Comparison of ENCODE assay signal across 10 mouse cellular contexts in genomic region chr10:117953026-117953711, GRCm38 (mm10).
DNase-seq lines count a peak whose midpoint lies in the region; ATAC-seq and TF ChIP-seq lines count a peak whose summit lies in the region.
"Had no signal": no experiment of that assay in that cellular context is flagged by ENCODE, and none has a peak within 500 bp of the region (broad histone marks: within the 10 kb centered on the region; RNA-seq: fewer than 3 reads in every experiment).

No protein-coding gene starts in this region.

- no peak overlapping the region for H3K9ac ChIP-seq in liver, embryonic 16.5 days (ENCODE audit: low read depth, low read length)
- H3K9ac ChIP-seq in hindbrain, embryonic 16.5 days (ENCODE audit: low read depth, low read length), result no peak overlapping the region
- H3K9ac ChIP-seq in hindbrain, embryonic 13.5 days, result no peak overlapping the region

- H3K4me2 ChIP-seq in liver, embryonic 16.5 days (ENCODE audit: low read depth, low read length), result 0 out of 2 replicates have a peak overlapping the region, but pooled peaks have one; percentile 5
- no peak overlapping the region for H3K4me2 ChIP-seq in hindbrain, embryonic 16.5 days (ENCODE audit: low read length)
- H3K4me2 ChIP-seq in hindbrain, embryonic 13.5 days, result no peak overlapping the region

- no peaks in the 10 kb centered on the region for H3K4me1 ChIP-seq in liver, embryonic 16.5 days (ENCODE audit: control insufficient read depth, low read depth, low read length)
- H3K4me1 ChIP-seq in spleen, adult 2 months (ENCODE audit: control insufficient read depth, insufficient read depth, insufficient read length), result peaks cover 23% of the 10 kb centered on the region
- H3K4me1 ChIP-seq in hindbrain, embryonic 16.5 days (ENCODE audit: control insufficient read depth, insufficient read depth, low read depth, low read length), result no peaks in the 10 kb centered on the region
- H3K4me1 ChIP-seq in hindbrain, embryonic 13.5 days (replicated peaks), result no peaks in the 10 kb centered on the region

- H3K36me3 ChIP-seq in liver, embryonic 16.5 days (ENCODE audit: control insufficient read depth, insufficient read depth), result no peaks in the 10 kb centered on the region
- no peaks in the 10 kb centered on the region for H3K36me3 ChIP-seq in spleen, adult 2 months (ENCODE audit: control insufficient read depth, insufficient read depth, low read length)
- no peaks in the 10 kb centered on the region for H3K36me3 ChIP-seq in hindbrain, embryonic 16.5 days (ENCODE audit: control insufficient read depth, insufficient read depth, low read length)
- no peaks in the 10 kb centered on the region for H3K36me3 ChIP-seq in hindbrain, embryonic 13.5 days

- no peak for TF ChIP-seq POLR2A in spleen, adult 2 months (IDR thresholded peaks at IDR 0.05; ENCODE audit: low read depth, low read length)

- peak; percentile 73 for DNase-seq in CD4-positive, CD25-positive, alpha-beta regulatory T cell, adult 2 months (ENCODE audit: low read depth, low spot score)
- peak; percentile 96 for DNase-seq in R1 (ENCODE audit: low read depth, low spot score)
- peak; percentile 52 to 82 for DNase-seq in spleen, adult 2 months (ENCODE audit: low read depth in 1 of 2, low spot score in 2 of 2)
- no peak for DNase-seq in neural tube, embryonic 10.5 days (ENCODE audit: extremely low spot score, low spot score)
- DNase-seq: midbrain, embryonic 14.5 days; right cerebral cortex, postnatal 25 days had no signal

- no peak for ATAC-seq in liver, embryonic 16.5 days (ENCODE audit: low read depth)
- ATAC-seq in hindbrain, embryonic 16.5 days, result no peak
- no peak for ATAC-seq in hindbrain, embryonic 13.5 days (ENCODE audit: low FRiP score)

- no peak overlapping the region for H3K27ac ChIP-seq in liver, embryonic 16.5 days (ENCODE audit: low read length)
- H3K27ac ChIP-seq in spleen, adult 2 months (ENCODE audit: insufficient read depth, low read length), result peak overlapping the region; percentile 98
- no peak overlapping the region for H3K27ac ChIP-seq in hindbrain, embryonic 16.5 days (ENCODE audit: low read depth, low read length)
- no peak overlapping the region for H3K27ac ChIP-seq in hindbrain, embryonic 13.5 days

- H3K9me3 ChIP-seq in liver, embryonic 16.5 days (replicated peaks; ENCODE audit: control insufficient read depth, low read length), result no peaks in the 10 kb centered on the region
- H3K9me3 ChIP-seq in hindbrain, embryonic 16.5 days (ENCODE audit: control insufficient read depth, low read length), result no peaks in the 10 kb centered on the region
- no peaks in the 10 kb centered on the region for H3K9me3 ChIP-seq in hindbrain, embryonic 13.5 days

- WGBS in liver, embryonic 16.5 days (ENCODE audit: insufficient replicate concordance), result 11% methylated on average over 12 of the region's 12 CpGs
- 14% methylated on average over 12 of the region's 12 CpGs for WGBS in spleen, adult 2 months
- WGBS in hindbrain, embryonic 16.5 days, result 22% methylated on average over 12 of the region's 12 CpGs
- WGBS in hindbrain, embryonic 13.5 days, result 20% methylated on average over 12 of the region's 12 CpGs

- no peaks in the 10 kb centered on the region for H3K27me3 ChIP-seq in liver, embryonic 16.5 days (ENCODE audit: control insufficient read depth, insufficient read depth, low read depth, low read length)
- no peaks in the 10 kb centered on the region for H3K27me3 ChIP-seq in spleen, adult 2 months (ENCODE audit: control insufficient read depth, insufficient read depth, low read length)
- H3K27me3 ChIP-seq in hindbrain, embryonic 16.5 days (replicated peaks; ENCODE audit: control insufficient read depth, insufficient read depth, low read length), result no peaks in the 10 kb centered on the region
- H3K27me3 ChIP-seq in hindbrain, embryonic 13.5 days, result no peaks in the 10 kb centered on the region

- no peak for TF ChIP-seq CTCF in spleen, adult 2 months (IDR thresholded peaks at IDR 0.05; ENCODE audit: extremely low read depth, insufficient read depth, insufficient read length, insufficient replicate concordance)

- H3K4me3 ChIP-seq in liver, embryonic 16.5 days (ENCODE audit: low read depth, low read length), result no peak overlapping the region
- peak overlapping the region; percentile 69 for H3K4me3 ChIP-seq in spleen, adult 2 months (ENCODE audit: extremely low read depth, insufficient read depth, insufficient read length)
- H3K4me3 ChIP-seq in hindbrain, embryonic 16.5 days (ENCODE audit: low read length), result no peak overlapping the region
- H3K4me3 ChIP-seq in hindbrain, embryonic 13.5 days, result no peak overlapping the region
- H3K4me3 ChIP-seq: erythroblast, embryonic 14.5 days had no signal
